Comparison of ENCODE assay signal across 18 mouse cellular contexts in genomic region chr11:104568326-104568725, GRCm38 (mm10). TPM values are rescaled to one million over a fixed set of nuclear protein-coding genes. Genes with fewer than 3 reads are reported as not detected.
A peak's percentile ranks its signal among the peaks of the same experiment; 100 is the strongest.
DNase-seq lines count a peak whose midpoint lies in the region; ATAC-seq and TF ChIP-seq lines count a peak whose summit lies in the region.
"Had no signal": no experiment of that assay in that cellular context is flagged by ENCODE, and none has a peak within 500 bp of the region (broad histone marks: within the 10 kb centered on the region; RNA-seq: fewer than 3 reads in every experiment).

No protein-coding gene starts in this region.

- 90% methylated on average over 4 of the region's 4 CpGs for WGBS in heart, embryonic 10.5 days
- 91% methylated on average over 4 of the region's 4 CpGs for WGBS in heart, embryonic 12.5 days
- WGBS in limb, embryonic 13.5 days: 91% methylated on average over 4 of the region's 4 CpGs
- WGBS in limb, embryonic 10.5 days: 94% methylated on average over 4 of the region's 4 CpGs
- WGBS in lung, postnatal 0 days: 60% methylated on average over 4 of the region's 4 CpGs

- no peak overlapping the region; the same call in 1 of the 2 replicates for H3K9ac ChIP-seq in heart, embryonic 12.5 days
- peak overlapping the region; percentile 25; the same call in 1 of the 2 replicates for H3K9ac ChIP-seq in limb, embryonic 13.5 days
- H3K9ac ChIP-seq in lung, postnatal 0 days (replicated peaks; ENCODE audit: low read depth): no peak overlapping the region
- H3K9ac ChIP-seq: embryonic facial prominence, embryonic 13.5 days; forebrain, embryonic 12.5 days; hindbrain, embryonic 15.5 days had no signal

- no peaks in the 10 kb centered on the region for H3K36me3 ChIP-seq in heart, embryonic 10.5 days
- no peaks in the 10 kb centered on the region for H3K36me3 ChIP-seq in heart, embryonic 12.5 days
- no peaks in the 10 kb centered on the region for H3K36me3 ChIP-seq in limb, embryonic 13.5 days
- H3K36me3 ChIP-seq in limb, embryonic 10.5 days: no peaks in the 10 kb centered on the region
- no peaks in the 10 kb centered on the region for H3K36me3 ChIP-seq in lung, postnatal 0 days (ENCODE audit: insufficient read depth, low read length)
- H3K36me3 ChIP-seq: embryonic facial prominence, embryonic 13.5 days; forebrain, embryonic 12.5 days; hindbrain, embryonic 15.5 days had no signal

- ATAC-seq in heart, embryonic 12.5 days (ENCODE audit: insufficient number of reproducible peaks, low FRiP score): no peak
- ATAC-seq in limb, embryonic 13.5 days (ENCODE audit: low FRiP score, low read depth): no peak
- ATAC-seq in lung, postnatal 0 days: peak; percentile 76
- ATAC-seq: activated CD4-positive, CD25-positive, alpha-beta regulatory T cell, adult 4 months; forebrain, embryonic 16.5 days; Patski had no signal

- H3K9me3 ChIP-seq in heart, embryonic 10.5 days: no peaks in the 10 kb centered on the region
- H3K9me3 ChIP-seq in heart, embryonic 12.5 days (replicated peaks): peaks cover 5% of the 10 kb centered on the region; the same call in 1 of the 2 replicates
- H3K9me3 ChIP-seq in limb, embryonic 13.5 days: peaks cover 5% of the 10 kb centered on the region; the same call in 1 of the 2 replicates
- H3K9me3 ChIP-seq in limb, embryonic 10.5 days (replicated peaks): no peaks in the 10 kb centered on the region
- no peaks in the 10 kb centered on the region for H3K9me3 ChIP-seq in lung, postnatal 0 days (ENCODE audit: low read length)
- H3K9me3 ChIP-seq: embryonic facial prominence, embryonic 13.5 days; forebrain, embryonic 12.5 days; hindbrain, embryonic 15.5 days had no signal

- H3K27ac ChIP-seq in heart, embryonic 10.5 days: peak overlapping the region; percentile 10; the same call in 1 of the 2 replicates
- no peak overlapping the region for H3K27ac ChIP-seq in heart, embryonic 12.5 days (ENCODE audit: poor library complexity, severe bottlenecking)
- no peak overlapping the region for H3K27ac ChIP-seq in limb, embryonic 13.5 days
- H3K27ac ChIP-seq in limb, embryonic 10.5 days: no peak overlapping the region
- H3K27ac ChIP-seq in lung, postnatal 0 days (ENCODE audit: low read length): no peak overlapping the region
- H3K27ac ChIP-seq: embryonic facial prominence, embryonic 13.5 days; forebrain, embryonic 12.5 days; hindbrain, embryonic 15.5 days had no signal

- DNase-seq in heart, embryonic 10.5 days (ENCODE audit: low spot score): no peak
- no peak for DNase-seq in limb, embryonic 10.5 days (ENCODE audit: low spot score)
- DNase-seq in lung, postnatal 0 days (ENCODE audit: low spot score): peak; percentile 57
- peak; percentile 56 for DNase-seq in lung, postnatal 36 days
- DNase-seq in right cerebral cortex, postnatal 10 days (ENCODE audit: low spot score in 2 of 2): no peak
- DNase-seq: adrenal gland, postnatal 14 days; cerebellum, adult 11-12 months; cerebellum, adult 9-11 months; cerebellum, postnatal 36 days had no signal

- peak; percentile 41; the same call in 1 of the 2 replicates for TF ChIP-seq EP300 in lung, postnatal 0 days (IDR thresholded peaks at IDR 0.05)

- no peak overlapping the region for H3K4me2 ChIP-seq in heart, embryonic 12.5 days
- no peak overlapping the region for H3K4me2 ChIP-seq in limb, embryonic 13.5 days (replicated peaks)
- no peak overlapping the region; the same call in 1 of the 2 replicates for H3K4me2 ChIP-seq in lung, postnatal 0 days (replicated peaks; ENCODE audit: low read depth, low read length)
- H3K4me2 ChIP-seq: embryonic facial prominence, embryonic 13.5 days; forebrain, embryonic 12.5 days; hindbrain, embryonic 15.5 days had no signal

- no peaks in the 10 kb centered on the region for H3K27me3 ChIP-seq in heart, embryonic 10.5 days (ENCODE audit: insufficient read depth, poor library complexity, severe bottlenecking)
- H3K27me3 ChIP-seq in heart, embryonic 12.5 days (replicated peaks): no peaks in the 10 kb centered on the region
- H3K27me3 ChIP-seq in limb, embryonic 13.5 days: peaks cover 35% of the 10 kb centered on the region
- H3K27me3 ChIP-seq in limb, embryonic 10.5 days (ENCODE audit: low read depth, poor library complexity, severe bottlenecking): peaks cover 29% of the 10 kb centered on the region
- H3K27me3 ChIP-seq in lung, postnatal 0 days (replicated peaks; ENCODE audit: insufficient read depth, low read length): no peaks in the 10 kb centered on the region
- H3K27me3 ChIP-seq: CH12.LX, Patski had no signal

- no peak for TF ChIP-seq CTCF in lung, postnatal 0 days (IDR thresholded peaks at IDR 0.05)

- no peak overlapping the region for H3K4me3 ChIP-seq in heart, embryonic 10.5 days
- H3K4me3 ChIP-seq in heart, embryonic 12.5 days: no peak overlapping the region
- no peak overlapping the region for H3K4me3 ChIP-seq in limb, embryonic 13.5 days
- no peak overlapping the region for H3K4me3 ChIP-seq in limb, embryonic 10.5 days
- no peak overlapping the region for H3K4me3 ChIP-seq in lung, postnatal 0 days (ENCODE audit: low read depth, low read length)
- H3K4me3 ChIP-seq: embryonic facial prominence, embryonic 13.5 days; forebrain, embryonic 12.5 days; hindbrain, embryonic 15.5 days had no signal

- peaks cover 49% of the 10 kb centered on the region for H3K4me1 ChIP-seq in heart, embryonic 10.5 days
- H3K4me1 ChIP-seq in heart, embryonic 12.5 days (replicated peaks): peaks cover 53% of the 10 kb centered on the region
- no peaks in the 10 kb centered on the region for H3K4me1 ChIP-seq in limb, embryonic 13.5 days
- peaks cover 5% of the 10 kb centered on the region; the same call in 1 of the 2 replicates for H3K4me1 ChIP-seq in limb, embryonic 10.5 days
- 0 out of 2 replicates have a peak, but pooled peaks cover 4% of the 10 kb centered on the region for H3K4me1 ChIP-seq in lung, postnatal 0 days (ENCODE audit: insufficient read depth, low read depth, low read length)
- H3K4me1 ChIP-seq: embryonic facial prominence, embryonic 13.5 days; forebrain, embryonic 12.5 days had no signal

RNA-seq across cellular contexts. Expression of gene Myl4, which starts 17.9 kb away (rescaled TPM):
- 1,777 and 2,791 TPM in 2 replicates for polyA plus RNA-seq in heart, embryonic 10.5 days (2016; fragmentation: Nextera tagmentation; extraction: Ambion mirVana)
- 2,473 and 2,477 TPM in 2 replicates for polyA plus RNA-seq in heart, embryonic 12.5 days (2016; fragmentation: Nextera tagmentation; extraction: Ambion mirVana)
- 124 and 131 TPM in 2 replicates for polyA plus RNA-seq in limb, embryonic 13.5 days (2015; fragmentation: Nextera tagmentation; extraction: Ambion mirVana)
- 3.0 and 3.1 TPM in 2 replicates for polyA plus RNA-seq in limb, embryonic 10.5 days (2016; fragmentation: Nextera tagmentation; extraction: Ambion mirVana)
- polyA plus RNA-seq in lung, postnatal 0 days (2015; fragmentation: Nextera tagmentation; extraction: Ambion mirVana): 80.4 and 87.4 TPM in 2 replicates

RNA-seq across cellular contexts. Expression of gene Cdc27, which starts 17.9 kb away (rescaled TPM):
- polyA plus RNA-seq in heart, embryonic 10.5 days (2016; fragmentation: Nextera tagmentation; extraction: Ambion mirVana): 39.0 and 39.8 TPM in 2 replicates
- 37.6 and 40.6 TPM in 2 replicates for polyA plus RNA-seq in heart, embryonic 12.5 days (2016; fragmentation: Nextera tagmentation; extraction: Ambion mirVana)
- 49.1 and 49.3 TPM in 2 replicates for polyA plus RNA-seq in limb, embryonic 13.5 days (2015; fragmentation: Nextera tagmentation; extraction: Ambion mirVana)
- polyA plus RNA-seq in limb, embryonic 10.5 days (2016; fragmentation: Nextera tagmentation; extraction: Ambion mirVana): 49.5 and 60.4 TPM in 2 replicates
- 18.4 and 20.0 TPM in 2 replicates for polyA plus RNA-seq in lung, postnatal 0 days (2015; fragmentation: Nextera tagmentation; extraction: Ambion mirVana)

RNA-seq across cellular contexts. Expression of gene Itgb3, which starts 39.5 kb away (rescaled TPM):
- polyA plus RNA-seq in heart, embryonic 10.5 days (2016; fragmentation: Nextera tagmentation; extraction: Ambion mirVana): 9.1 and 9.9 TPM in 2 replicates
- 9.6 and 11.9 TPM in 2 replicates for polyA plus RNA-seq in heart, embryonic 12.5 days (2016; fragmentation: Nextera tagmentation; extraction: Ambion mirVana)
- 2.0 and 2.3 TPM in 2 replicates for polyA plus RNA-seq in limb, embryonic 13.5 days (2015; fragmentation: Nextera tagmentation; extraction: Ambion mirVana)
- polyA plus RNA-seq in limb, embryonic 10.5 days (2016; fragmentation: Nextera tagmentation; extraction: Ambion mirVana): 2.6 and 2.7 TPM in 2 replicates
- 6.9 and 7.1 TPM in 2 replicates for polyA plus RNA-seq in lung, postnatal 0 days (2015; fragmentation: Nextera tagmentation; extraction: Ambion mirVana)

Comparison
In these comparisons a context has a peak if more than half of its experiments do, and no peak if none do; other contexts are left out.
1. RNA of gene Myl4, which starts 17.9 kb away (polyA plus RNA-seq): 2,473 to 2,477 TPM in heart, embryonic 12.5 days, 1,777 to 2,791 TPM in heart, embryonic 10.5 days, 124 to 131 TPM in limb, embryonic 13.5 days and 80.4 to 87.4 TPM in lung, postnatal 0 days; 3.0 to 3.1 TPM in limb, embryonic 10.5 days; every median in the first group is over 10 times any median in the second.
2. DNase-seq: peak in lung, postnatal 0 days (single experiment) and lung, postnatal 36 days (single experiment); none in heart, embryonic 10.5 days (single experiment), limb, embryonic 10.5 days (single experiment) and right cerebral cortex, postnatal 10 days (0 of 2).